Mouse (Mus musculus) lung, adult 18-20 months (tissue): Measurements from ENCODE around the gene Dgcr2.

ENCODE experiments used
- DNase-seq, 2 experiments: peaks; one replicate each; pipeline ENCODE4 v3.0.0; 2022; ENCODE audit warnings: mixed read lengths in 2 of 2

Gene Dgcr2

GRCm38 (mm10) chr16:17898462-17898861 lies at the start of gene Dgcr2, which contains the start of gene Tssk2:
TSS of gene Dgcr2 (minus strand) at chr16:17898562.
TSS of gene Tssk2 (plus strand) at chr16:17898637.
- DNase-seq = no peak

- DNase-seq = peak; percentile 52 to 68
These were observed 46.9 kb upstream of the Dgcr2 start for GRCm38 (mm10) chr16:17945081-17945831.

- DNase-seq = no peak
These were observed 45.1 kb upstream of the Dgcr2 start for GRCm38 (mm10) chr16:17943466-17943865.

- DNase-seq = peak in 1 of 2 experiments; percentile 17
These were observed 40.9 kb upstream of the Dgcr2 start for GRCm38 (mm10) chr16:17939255-17939751.

GRCm38 (mm10) chr16:17938821-17939220 lies 40.5 kb upstream of the Dgcr2 start:
- DNase-seq = peak; percentile 73 to 82

GRCm38 (mm10) chr16:17938187-17938586 lies 39.8 kb upstream of the Dgcr2 start:
- DNase-seq = no peak

- peak; percentile 52 to 53 for DNase-seq
These were observed 38.4 kb upstream of the Dgcr2 start for GRCm38 (mm10) chr16:17936776-17937175.

GRCm38 (mm10) chr16:17934445-17934910 lies 36.1 kb upstream of the Dgcr2 start:
- no peak for DNase-seq

GRCm38 (mm10) chr16:17933594-17934444 lies 35.5 kb upstream of the Dgcr2 start:
- DNase-seq = no peak

- no peak for DNase-seq
These were observed 33.6 kb upstream of the Dgcr2 start for GRCm38 (mm10) chr16:17931906-17932460.

GRCm38 (mm10) chr16:17929631-17930030 lies 31.3 kb upstream of the Dgcr2 start:
- no peak for DNase-seq

GRCm38 (mm10) chr16:17929211-17929610 lies 30.8 kb upstream of the Dgcr2 start:
- DNase-seq = no peak

GRCm38 (mm10) chr16:17928627-17929104 lies 30.3 kb upstream of the Dgcr2 start:
- peak; percentile 82 to 88 for DNase-seq

- DNase-seq = peak; percentile 81 to 82
These were observed 29.8 kb upstream of the Dgcr2 start, which contains the start of gene Slc25a1 for GRCm38 (mm10) chr16:17928087-17928580. TSS of gene Slc25a1 (minus strand) at chr16:17928219.

- peak in 1 of 2 experiments; percentile 39 for DNase-seq
These were observed 29.2 kb upstream of the Dgcr2 start for GRCm38 (mm10) chr16:17927351-17928082.

- DNase-seq = no peak
These were observed 23.8 kb upstream of the Dgcr2 start for GRCm38 (mm10) chr16:17922163-17922538.

- peak; percentile 94 to 96 for DNase-seq
These were observed 23.2 kb upstream of the Dgcr2 start for GRCm38 (mm10) chr16:17921325-17922162.

- DNase-seq = no peak
These were observed 22.2 kb upstream of the Dgcr2 start for GRCm38 (mm10) chr16:17920586-17920985.

GRCm38 (mm10) chr16:17914307-17915249 lies 16.2 kb upstream of the Dgcr2 start, which contains the start of gene Gsc2:
TSS of gene Gsc2 (minus strand) at chr16:17915059.
- DNase-seq = no peak
